In genomic region chr13:74208986-74209345, GRCm38 (mm10) we compare ENCODE assay signal across 8 mouse cellular contexts. TPM values are rescaled to one million over a fixed set of nuclear protein-coding genes. Genes with fewer than 3 reads are reported as not detected.
DNase-seq lines count a peak whose midpoint lies in the region; ATAC-seq and TF ChIP-seq lines count a peak whose summit lies in the region.

No protein-coding gene starts in this region.

- no peak for TF ChIP-seq POLR2A in limb, embryonic 14.5 days (IDR thresholded peaks at IDR 0.05; ENCODE audit: borderline replicate concordance, extremely low read depth, insufficient read depth, insufficient read length)

- H3K27me3 ChIP-seq in heart, embryonic 16.5 days (ENCODE audit: control insufficient read depth, insufficient read depth, low read length), result 0 out of 2 replicates have a peak, but pooled peaks cover 3% of the 10 kb centered on the region
- no peaks in the 10 kb centered on the region for H3K27me3 ChIP-seq in limb, embryonic 14.5 days (ENCODE audit: control insufficient read depth, insufficient read depth, low read length)
- H3K27me3 ChIP-seq in neural tube, embryonic 14.5 days (ENCODE audit: control insufficient read depth, insufficient read depth, low read length), result no peaks in the 10 kb centered on the region

- H3K9ac ChIP-seq in heart, embryonic 16.5 days (ENCODE audit: low read length), result peak overlapping the region; percentile 86
- H3K9ac ChIP-seq in limb, embryonic 14.5 days (ENCODE audit: low read depth, low read length, severe bottlenecking), result peak overlapping the region; percentile 84
- peak overlapping the region; percentile 87 for H3K9ac ChIP-seq in neural tube, embryonic 14.5 days (replicated peaks; ENCODE audit: low read depth, low read length)

- H3K27ac ChIP-seq in gastrocnemius, adult 2 months, result peak overlapping the region; percentile 97
- peak overlapping the region; percentile 96 for H3K27ac ChIP-seq in heart, embryonic 16.5 days (ENCODE audit: low read length)
- H3K27ac ChIP-seq in limb, embryonic 14.5 days (replicated peaks; ENCODE audit: low read depth, low read length), result peak overlapping the region; percentile 44
- peak overlapping the region; percentile 89 for H3K27ac ChIP-seq in neural tube, embryonic 14.5 days (ENCODE audit: low read depth, low read length)

- intact Hi-C loops in gastrocnemius, adult 2 months (cut with DNase I), result loop anchor here (5.0 kb wide), 1 partner anchor 93 kb away; no protein-coding TSS in a partner anchor

- H3K4me2 ChIP-seq in heart, embryonic 16.5 days (ENCODE audit: low read depth, low read length), result peak overlapping the region; percentile 75
- H3K4me2 ChIP-seq in limb, embryonic 14.5 days (replicated peaks; ENCODE audit: low read depth, low read length, severe bottlenecking), result peak overlapping the region; percentile 86
- H3K4me2 ChIP-seq in neural tube, embryonic 14.5 days (ENCODE audit: low read depth, low read length), result peak overlapping the region; percentile 93

- no peak for TF ChIP-seq CTCF in gastrocnemius, adult 2 months (IDR thresholded peaks at IDR 0.05)

- H3K9me3 ChIP-seq in heart, embryonic 16.5 days (replicated peaks; ENCODE audit: control insufficient read depth, low read length), result no peaks in the 10 kb centered on the region
- no peaks in the 10 kb centered on the region for H3K9me3 ChIP-seq in limb, embryonic 14.5 days (ENCODE audit: control insufficient read depth, low read length)
- no peaks in the 10 kb centered on the region for H3K9me3 ChIP-seq in neural tube, embryonic 14.5 days (ENCODE audit: control insufficient read depth, low read length)

- peak; percentile 31 for ATAC-seq in heart, embryonic 16.5 days (replicated peaks; ENCODE audit: extremely low read depth, insufficient read depth, low FRiP score)
- peak; percentile 42 for ATAC-seq in limb, embryonic 14.5 days (ENCODE audit: low FRiP score, low read depth)
- peak; percentile 59; the same call in 1 of the 2 replicates for ATAC-seq in neural tube, embryonic 14.5 days (ENCODE audit: low read depth)

- peaks cover 13% of the 10 kb centered on the region for H3K36me3 ChIP-seq in heart, embryonic 16.5 days (ENCODE audit: control insufficient read depth, insufficient read depth)
- peaks cover 22% of the 10 kb centered on the region for H3K36me3 ChIP-seq in limb, embryonic 14.5 days (ENCODE audit: control insufficient read depth, insufficient read depth, low read length)
- H3K36me3 ChIP-seq in neural tube, embryonic 14.5 days (ENCODE audit: control insufficient read depth, insufficient read depth, low read length), result 0 out of 2 replicates have a peak, but pooled peaks cover 3% of the 10 kb centered on the region

- peak; percentile 30 for DNase-seq in gastrocnemius, adult 2 months
- no peak for DNase-seq in gastrocnemius, postnatal 25 days
- peak; percentile 12 to 21 for DNase-seq in spleen, postnatal 36 days (ENCODE audit: low spot score in 2 of 2)
- DNase-seq in spleen, adult 12 weeks (ENCODE audit: low spot score), result no peak
- no peak for DNase-seq in limb, embryonic 14.5 days (ENCODE audit: low spot score)
- DNase-seq in urinary bladder, adult 2 months (ENCODE audit: low spot score), result no peak

- WGBS in heart, embryonic 16.5 days, result 24% methylated on average over 12 of the region's 12 CpGs
- WGBS in limb, embryonic 14.5 days, result 18% methylated on average over 12 of the region's 12 CpGs
- WGBS in neural tube, embryonic 14.5 days, result 15% methylated on average over 12 of the region's 12 CpGs

- H3K4me1 ChIP-seq in heart, embryonic 16.5 days (ENCODE audit: control insufficient read depth, insufficient read depth, low read length), result peaks cover 12% of the 10 kb centered on the region
- H3K4me1 ChIP-seq in limb, embryonic 14.5 days (ENCODE audit: control insufficient read depth, insufficient read depth, low read length), result peaks cover 13% of the 10 kb centered on the region; the same call in 1 of the 2 replicates
- peaks cover 15% of the 10 kb centered on the region for H3K4me1 ChIP-seq in neural tube, embryonic 14.5 days (ENCODE audit: control insufficient read depth, insufficient read depth, low read length)

- peak overlapping the region; percentile 84 for H3K4me3 ChIP-seq in gastrocnemius, adult 2 months
- H3K4me3 ChIP-seq in heart, embryonic 16.5 days (ENCODE audit: low read length), result peak overlapping the region; percentile 68
- peak overlapping the region; percentile 76 for H3K4me3 ChIP-seq in limb, embryonic 14.5 days (replicated peaks; ENCODE audit: low read length)
- peak overlapping the region; percentile 74 for H3K4me3 ChIP-seq in neural tube, embryonic 14.5 days (ENCODE audit: low read depth, low read length)

RNA-seq across cellular contexts. Expression of gene Exoc3, which starts 0.4 kb away (rescaled TPM):
- total RNA-seq in gastrocnemius, adult 2 months (2021), result 10 to 100 TPM; 30.7 to 35.3 TPM
- 10 to 100 TPM; 29.7 to 33.5 TPM for total RNA-seq in gastrocnemius, postnatal 25 days (2021)
- polyA plus RNA-seq in heart, embryonic 16.5 days (2015; fragmentation: Nextera tagmentation; extraction: Ambion mirVana), result 61.9 and 65.7 TPM in 2 replicates
- 42.6 and 42.9 TPM in 2 replicates for polyA plus RNA-seq in limb, embryonic 14.5 days (2012; rRNA removed)
- 89.7 and 106 TPM in 2 replicates for polyA plus RNA-seq in limb, embryonic 14.5 days (2014; fragmentation: Nextera tagmentation; extraction: Ambion mirVana)
- 113 and 121 TPM in 2 replicates for polyA plus RNA-seq in neural tube, embryonic 14.5 days (2014; fragmentation: Nextera tagmentation; extraction: Ambion mirVana)
- polyA plus RNA-seq in urinary bladder, adult 2 months (2012; rRNA removed), result 37.3 and 37.5 TPM in 2 replicates

Comparison
In these comparisons a context has a peak if more than half of its experiments do, and no peak if none do; other contexts are left out.
1. DNase-seq: peak in gastrocnemius, adult 2 months (single experiment) and spleen, postnatal 36 days (2 of 2); none in gastrocnemius, postnatal 25 days (single experiment), spleen, adult 12 weeks (single experiment), limb, embryonic 14.5 days (single experiment) and urinary bladder, adult 2 months (single experiment).
2. H3K27ac ChIP-seq: peak in every context shown above with its lines; median percentile 97 in gastrocnemius, adult 2 months; 96 in heart, embryonic 16.5 days; 89 in neural tube, embryonic 14.5 days; 44 in limb, embryonic 14.5 days.
3. Peak in every context shown above with its lines, with median percentiles within 50 percentile points of each other: H3K4me3 ChIP-seq, ATAC-seq, H3K4me2 ChIP-seq and H3K9ac ChIP-seq.